Mouse (Mus musculus): ENCODE measurements around the gene Dok5. TPM values are rescaled to one million over a fixed set of nuclear protein-coding genes. Genes with fewer than 3 reads are reported as not detected.

The Dok5 gene
- polyA plus RNA-seq, 1 experiment = 0.02 TPM

DNA sequence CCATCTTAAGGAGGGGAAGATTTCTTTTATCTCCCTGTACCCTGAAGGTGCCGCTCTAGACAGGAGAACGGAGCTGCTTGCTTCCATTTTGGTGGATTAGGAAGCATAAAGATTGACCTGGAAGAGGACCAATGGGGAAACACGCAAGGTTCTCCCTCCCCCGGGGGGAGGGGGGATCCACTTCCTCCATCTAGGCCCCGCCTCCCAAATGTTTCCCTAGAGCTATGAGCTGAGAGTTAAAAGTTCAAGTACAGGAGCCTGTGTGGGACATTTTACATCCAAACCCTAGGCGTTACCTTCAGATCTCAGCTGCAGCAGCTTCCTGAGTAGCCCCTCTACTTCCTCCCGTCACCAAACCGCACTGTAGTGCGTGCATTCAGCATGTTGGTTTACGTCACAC lies 56.5 kb downstream of the Dok5 start:
- H3K27me3 ChIP-seq (ENCODE audit: control insufficient read depth, insufficient read depth, insufficient read length) = no peaks in the 10 kb centered on the region
- TF ChIP-seq USF1 (IDR thresholded peaks at IDR 0.05; ENCODE audit: low read depth) = no peak
- TF ChIP-seq POLR2A (IDR thresholded peaks at IDR 0.05; ENCODE audit: insufficient read length, low read depth) = no peak
- TF ChIP-seq MYOG (IDR thresholded peaks at IDR 0.05; ENCODE audit: control insufficient read depth in 1 of 3, insufficient read depth in 1 of 3, insufficient read length in 2 of 3, low read depth in 2 of 3) = no peak
- TF ChIP-seq MAX (IDR thresholded peaks at IDR 0.05; ENCODE audit: low read depth) = no peak
- no peak for TF ChIP-seq SRF (IDR thresholded peaks at IDR 0.05; ENCODE audit: control insufficient read depth, insufficient read length, low read depth)
- no peak for TF ChIP-seq E2F4 (IDR thresholded peaks at IDR 0.05; ENCODE audit: insufficient read depth)
- no peak for TF ChIP-seq TCF3 (IDR thresholded peaks at IDR 0.05; ENCODE audit: insufficient read length, low read depth)
- no peak overlapping the region for H3K4me2 ChIP-seq (ENCODE audit: low read depth)
- no peak overlapping the region for H3K4me3 ChIP-seq
- H3ac ChIP-seq (ENCODE audit: control insufficient read depth, insufficient read length) = no peak overlapping the region
- H3K79me2 ChIP-seq (ENCODE audit: control insufficient read depth, insufficient read depth) = no peaks in the 10 kb centered on the region
- no peaks in the 10 kb centered on the region for H3K36me3 ChIP-seq (ENCODE audit: control insufficient read depth, insufficient read depth)

DNA sequence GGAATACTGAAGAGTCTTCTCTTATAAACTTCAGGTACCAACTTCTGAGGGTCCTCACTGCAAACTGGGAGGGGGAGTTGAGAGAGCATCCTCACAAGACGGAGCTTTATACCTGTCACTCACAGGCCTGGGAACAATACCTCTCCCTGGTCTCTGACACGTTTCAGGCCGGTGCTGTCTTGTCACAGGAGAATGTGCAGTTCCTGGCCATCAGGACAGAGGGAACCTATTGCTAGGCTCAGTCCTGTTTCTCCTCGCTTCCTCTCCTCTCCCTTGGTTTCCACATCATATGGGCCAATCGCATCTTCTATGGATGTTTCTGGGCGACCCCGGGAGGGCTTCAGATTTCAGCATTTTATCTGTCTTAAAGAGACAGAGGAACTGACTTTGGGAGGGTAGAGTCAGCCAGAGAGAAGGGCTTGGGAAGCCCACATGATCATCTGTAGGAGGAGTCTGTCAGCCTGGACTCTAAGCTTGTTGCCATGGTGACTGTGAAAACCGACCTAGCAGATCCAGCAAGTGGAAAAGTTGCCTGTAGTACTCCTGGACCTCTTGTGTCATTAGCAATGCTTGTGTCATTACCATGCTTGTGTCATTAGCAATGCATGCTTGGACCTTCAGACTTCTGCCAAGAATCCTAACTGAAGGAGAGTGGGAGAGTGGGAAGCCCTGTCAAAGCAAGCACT lies 59.9 kb downstream of the Dok5 start:
- no peak for TF ChIP-seq E2F4 (IDR thresholded peaks at IDR 0.05; ENCODE audit: insufficient read depth)
- TF ChIP-seq MYOG (IDR thresholded peaks at IDR 0.05; ENCODE audit: control insufficient read depth in 1 of 3, insufficient read depth in 1 of 3, insufficient read length in 2 of 3, low read depth in 2 of 3) = no peak
- TF ChIP-seq TCF12 (IDR thresholded peaks at IDR 0.05; ENCODE audit: insufficient read depth, poor library complexity, severe bottlenecking) = no peak
- no peak for TF ChIP-seq TCF3 (IDR thresholded peaks at IDR 0.05; ENCODE audit: insufficient read length, low read depth)
- TF ChIP-seq MAX (IDR thresholded peaks at IDR 0.05; ENCODE audit: low read depth) = no peak
- no peak for TF ChIP-seq USF1 (IDR thresholded peaks at IDR 0.05; ENCODE audit: low read depth)
- TF ChIP-seq POLR2AphosphoS2 (IDR thresholded peaks at IDR 0.05; ENCODE audit: insufficient read length, low read depth) = no peak
- TF ChIP-seq SRF (IDR thresholded peaks at IDR 0.05; ENCODE audit: control insufficient read depth, insufficient read length, low read depth) = no peak
- no peak for TF ChIP-seq REST (IDR thresholded peaks at IDR 0.05; ENCODE audit: insufficient read depth, insufficient read length)
- TF ChIP-seq POLR2A (IDR thresholded peaks at IDR 0.05; ENCODE audit: insufficient read length, low read depth) = no peak
- TF ChIP-seq CEBPB (IDR thresholded peaks at IDR 0.05; ENCODE audit: insufficient read depth, poor library complexity, severe bottlenecking) = no peak
- no peak for TF ChIP-seq MYOD1 (IDR thresholded peaks at IDR 0.05; ENCODE audit: control insufficient read depth in 1 of 3, insufficient read length in 2 of 3, low read depth in 2 of 3)
- Histone ChIP-seq H3K27me3 (ENCODE audit: control insufficient read depth, insufficient read depth, insufficient read length) (no peaks in the 10 kb centered on the region), H3K4me2 (ENCODE audit: low read depth) (no peak overlapping the region), H3K36me3 (ENCODE audit: control insufficient read depth, insufficient read depth) (no peaks in the 10 kb centered on the region), H3ac (ENCODE audit: control insufficient read depth, insufficient read length) (no peak overlapping the region), H3K4me3 (no peak overlapping the region), H3K79me2 (ENCODE audit: control insufficient read depth, insufficient read depth) (no peaks in the 10 kb centered on the region)

DNA sequence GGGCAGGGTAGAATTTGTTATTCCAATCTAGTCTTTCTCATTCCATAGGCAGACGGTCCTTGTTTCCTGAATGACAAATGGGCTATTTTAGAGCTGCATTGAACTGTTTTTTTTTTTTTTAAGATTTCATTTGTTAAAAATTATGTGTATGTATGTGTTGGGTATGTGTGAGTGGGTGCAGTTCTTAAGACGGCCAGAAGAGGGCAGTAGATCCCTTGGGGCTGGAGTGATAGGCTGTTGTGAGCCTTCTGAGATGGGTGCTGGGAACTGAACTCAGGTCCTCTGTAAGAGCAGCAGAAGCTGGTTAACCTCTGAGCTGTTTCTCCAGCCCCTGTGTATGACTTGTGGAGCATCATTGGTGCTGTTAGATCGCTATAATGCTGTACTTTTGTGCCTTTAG lies 63.6 kb downstream of the Dok5 start:
- H3K79me2 ChIP-seq (ENCODE audit: control insufficient read depth, insufficient read depth) = no peaks in the 10 kb centered on the region
- TF ChIP-seq E2F4 (IDR thresholded peaks at IDR 0.05; ENCODE audit: insufficient read depth) = no peak
- TF ChIP-seq CEBPB (IDR thresholded peaks at IDR 0.05; ENCODE audit: insufficient read depth, poor library complexity, severe bottlenecking) = no peak
- no peak for TF ChIP-seq MYOD1 (IDR thresholded peaks at IDR 0.05; ENCODE audit: control insufficient read depth in 1 of 3, insufficient read length in 2 of 3, low read depth in 2 of 3)
- no peak for TF ChIP-seq TCF12 (IDR thresholded peaks at IDR 0.05; ENCODE audit: insufficient read depth, poor library complexity, severe bottlenecking)
- no peak for TF ChIP-seq TCF3 (IDR thresholded peaks at IDR 0.05; ENCODE audit: insufficient read length, low read depth)
- no peak for TF ChIP-seq POLR2AphosphoS2 (IDR thresholded peaks at IDR 0.05; ENCODE audit: insufficient read length, low read depth)
- TF ChIP-seq REST (IDR thresholded peaks at IDR 0.05; ENCODE audit: insufficient read depth, insufficient read length) = no peak
- TF ChIP-seq USF1 (IDR thresholded peaks at IDR 0.05; ENCODE audit: low read depth) = no peak
- no peak for TF ChIP-seq MYOG (IDR thresholded peaks at IDR 0.05; ENCODE audit: control insufficient read depth in 1 of 3, insufficient read depth in 1 of 3, insufficient read length in 2 of 3, low read depth in 2 of 3)

GRCm38 (mm10) chr2:170802984-170803383 lies 71.4 kb downstream of the Dok5 start:
- Histone ChIP-seq H3ac (ENCODE audit: control insufficient read depth, insufficient read length) (no peak overlapping the region), H3K4me3 (no peak overlapping the region), H3K27me3 (ENCODE audit: control insufficient read depth, insufficient read depth, insufficient read length) (no peaks in the 10 kb centered on the region), H3K36me3 (ENCODE audit: control insufficient read depth, insufficient read depth) (no peaks in the 10 kb centered on the region), H3K79me2 (ENCODE audit: control insufficient read depth, insufficient read depth) (no peaks in the 10 kb centered on the region), H3K4me2 (ENCODE audit: low read depth) (no peak overlapping the region)
- TF ChIP-seq USF1 (IDR thresholded peaks at IDR 0.05; ENCODE audit: low read depth) (no peak), MYOG (IDR thresholded peaks at IDR 0.05; ENCODE audit: control insufficient read depth in 1 of 3, insufficient read depth in 1 of 3, insufficient read length in 2 of 3, low read depth in 2 of 3) (no peak), POLR2AphosphoS2 (IDR thresholded peaks at IDR 0.05; ENCODE audit: insufficient read length, low read depth) (no peak), TCF12 (IDR thresholded peaks at IDR 0.05; ENCODE audit: insufficient read depth, poor library complexity, severe bottlenecking) (no peak), POLR2A (IDR thresholded peaks at IDR 0.05; ENCODE audit: insufficient read length, low read depth) (no peak)

More for the DNA sequence above, 63.6 kb downstream of the Dok5 start:
- H3K4me2 ChIP-seq (ENCODE audit: low read depth) = no peak overlapping the region
- H3K36me3 ChIP-seq (ENCODE audit: control insufficient read depth, insufficient read depth) = no peaks in the 10 kb centered on the region
- H3K27me3 ChIP-seq (ENCODE audit: control insufficient read depth, insufficient read depth, insufficient read length) = no peaks in the 10 kb centered on the region
- no peak overlapping the region for H3ac ChIP-seq (ENCODE audit: control insufficient read depth, insufficient read length)
- no peak overlapping the region for H3K4me3 ChIP-seq

DNA sequence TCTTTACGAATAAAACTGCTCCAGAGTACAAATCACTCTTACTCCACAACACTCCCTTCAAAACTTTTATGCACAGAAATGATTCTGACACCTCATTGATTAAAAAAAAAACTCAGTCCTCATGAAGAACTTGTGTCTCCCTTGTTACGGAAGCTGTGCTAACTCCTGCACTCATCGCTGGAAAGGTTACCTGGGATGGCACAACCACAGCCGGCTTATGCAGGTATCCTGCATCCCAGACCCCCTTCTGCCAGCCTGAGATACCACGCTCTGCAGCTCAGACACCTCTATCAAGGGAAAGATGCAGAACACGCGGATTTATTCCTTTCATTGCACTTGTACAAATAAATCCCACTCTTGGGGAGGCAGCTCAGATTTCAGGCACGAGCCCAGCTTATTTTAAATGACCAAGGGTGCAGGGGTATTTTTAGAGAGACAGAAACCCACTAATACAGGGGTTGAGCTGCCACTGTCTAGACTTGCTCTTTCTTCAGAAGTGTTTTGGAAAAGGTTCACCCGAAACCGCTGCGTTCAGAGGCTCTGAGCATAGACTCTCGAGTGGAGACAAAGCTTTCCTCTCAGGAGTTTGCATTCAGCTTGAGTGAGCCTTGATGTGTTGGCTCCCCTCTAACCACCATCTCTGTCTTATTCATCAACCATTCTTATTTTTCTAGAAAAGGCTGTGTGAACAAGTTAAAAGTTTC lies 76.1 kb downstream of the Dok5 start:
- Histone ChIP-seq H3K4me3 (no peak overlapping the region), H3K36me3 (ENCODE audit: control insufficient read depth, insufficient read depth) (no peaks in the 10 kb centered on the region), H3ac (ENCODE audit: control insufficient read depth, insufficient read length) (no peak overlapping the region), H3K79me2 (ENCODE audit: control insufficient read depth, insufficient read depth) (no peaks in the 10 kb centered on the region), H3K27me3 (ENCODE audit: control insufficient read depth, insufficient read depth, insufficient read length) (no peaks in the 10 kb centered on the region), H3K4me2 (ENCODE audit: low read depth) (no peak overlapping the region)
- no peak for TF ChIP-seq CEBPB (IDR thresholded peaks at IDR 0.05; ENCODE audit: insufficient read depth, poor library complexity, severe bottlenecking)
- TF ChIP-seq TCF12 (IDR thresholded peaks at IDR 0.05; ENCODE audit: insufficient read depth, poor library complexity, severe bottlenecking) = no peak
- no peak for TF ChIP-seq E2F4 (IDR thresholded peaks at IDR 0.05; ENCODE audit: insufficient read depth)
- no peak for TF ChIP-seq MYOG (IDR thresholded peaks at IDR 0.05; ENCODE audit: control insufficient read depth in 1 of 3, insufficient read depth in 1 of 3, insufficient read length in 2 of 3, low read depth in 2 of 3)
- TF ChIP-seq POLR2A (IDR thresholded peaks at IDR 0.05; ENCODE audit: insufficient read length, low read depth) = no peak
- TF ChIP-seq MAX (IDR thresholded peaks at IDR 0.05; ENCODE audit: low read depth) = no peak
- no peak for TF ChIP-seq MYOD1 (IDR thresholded peaks at IDR 0.05; ENCODE audit: control insufficient read depth in 1 of 3, insufficient read length in 2 of 3, low read depth in 2 of 3)
- no peak for TF ChIP-seq USF1 (IDR thresholded peaks at IDR 0.05; ENCODE audit: low read depth)
- no peak for TF ChIP-seq POLR2AphosphoS2 (IDR thresholded peaks at IDR 0.05; ENCODE audit: insufficient read length, low read depth)
- TF ChIP-seq SRF (IDR thresholded peaks at IDR 0.05; ENCODE audit: control insufficient read depth, insufficient read length, low read depth) = no peak
